Mouse (Mus musculus): Measurements from ENCODE around the gene Dnajc10.

DNA sequence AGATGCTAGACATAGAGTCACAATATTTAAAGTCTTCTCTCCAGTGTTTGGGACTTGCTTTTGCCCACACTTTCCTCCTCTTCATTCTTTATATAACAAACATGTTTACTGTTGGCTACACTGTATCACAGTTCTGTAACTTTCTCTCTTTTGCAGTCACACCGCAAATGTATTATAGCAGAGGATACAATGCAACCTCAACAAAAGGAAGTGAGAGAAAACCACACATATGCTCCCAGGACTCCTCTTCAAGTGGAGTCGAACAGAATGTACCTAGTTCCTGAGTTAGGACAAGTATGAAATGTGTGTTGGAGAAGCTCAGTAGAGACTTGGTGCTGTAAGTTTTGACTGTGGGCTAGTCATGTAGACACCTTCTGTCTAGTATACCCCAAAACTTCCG is 42.2 kb upstream of the Dnajc10 start:
- no peak for TF ChIP-seq CTCF (IDR thresholded peaks at IDR 0.05)
- TF ChIP-seq EP300 (IDR thresholded peaks at IDR 0.05), result no peak
